7 mouse cellular contexts compared by ENCODE assay signal in the genomic region with DNA sequence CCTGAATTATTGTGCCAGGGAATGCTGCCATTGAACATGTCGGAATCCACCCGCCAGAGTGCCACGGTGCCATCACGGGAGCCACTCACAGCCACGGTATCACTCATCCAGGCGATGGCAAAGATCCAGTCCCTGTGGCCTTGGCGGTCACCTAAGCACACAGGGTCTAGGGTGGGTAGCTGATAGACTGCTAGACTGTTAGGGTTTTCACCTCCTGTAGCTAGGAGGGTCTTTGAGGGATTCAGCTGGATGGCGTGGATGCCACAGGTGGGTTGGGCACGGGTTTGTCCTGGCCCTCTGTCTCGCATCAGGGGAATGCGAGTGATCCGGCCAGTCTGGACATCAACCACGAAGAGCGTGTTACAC. TPM values are rescaled to one million over a fixed set of nuclear protein-coding genes. Genes with fewer than 3 reads are reported as not detected.
A peak's percentile ranks its signal among the peaks of the same experiment; 100 is the strongest.
DNase-seq lines count a peak whose midpoint lies in the region; ATAC-seq lines count a peak whose summit lies in the region.

No protein-coding gene starts in this region.

- H3K9me3 ChIP-seq in liver, embryonic 11.5 days (ENCODE audit: control insufficient read depth, low read length) = no peaks in the 10 kb centered on the region
- H3K9me3 ChIP-seq in forebrain, embryonic 13.5 days (replicated peaks) = no peaks in the 10 kb centered on the region
- H3K9me3 ChIP-seq in limb, embryonic 13.5 days = no peaks in the 10 kb centered on the region
- H3K9me3 ChIP-seq in stomach, embryonic 14.5 days (ENCODE audit: control insufficient read depth, low read depth, low read length) = no peaks in the 10 kb centered on the region

- WGBS in liver, embryonic 11.5 days = 62% methylated on average over 14 of the region's 14 CpGs
- WGBS in forebrain, embryonic 13.5 days = 80% methylated on average over 14 of the region's 14 CpGs
- WGBS in limb, embryonic 13.5 days = 71% methylated on average over 14 of the region's 14 CpGs
- 69% methylated on average over 14 of the region's 14 CpGs for WGBS in stomach, embryonic 14.5 days

- H3K9ac ChIP-seq in liver, embryonic 11.5 days (ENCODE audit: low read depth, low read length) = no peak overlapping the region
- peak overlapping the region; percentile 59; the same call in 1 of the 2 replicates for H3K9ac ChIP-seq in forebrain, embryonic 13.5 days
- peak overlapping the region; percentile 64 for H3K9ac ChIP-seq in limb, embryonic 13.5 days
- no peak overlapping the region for H3K9ac ChIP-seq in stomach, embryonic 14.5 days (replicated peaks; ENCODE audit: low read depth, low read length)

- H3K4me1 ChIP-seq in liver, embryonic 11.5 days (replicated peaks; ENCODE audit: control insufficient read depth, insufficient read depth, low read length) = no peaks in the 10 kb centered on the region
- no peaks in the 10 kb centered on the region for H3K4me1 ChIP-seq in forebrain, embryonic 13.5 days
- no peaks in the 10 kb centered on the region for H3K4me1 ChIP-seq in limb, embryonic 13.5 days
- H3K4me1 ChIP-seq in stomach, embryonic 14.5 days (ENCODE audit: control insufficient read depth, insufficient read depth, low read length) = no peaks in the 10 kb centered on the region

- H3K4me2 ChIP-seq in liver, embryonic 11.5 days = peak overlapping the region; percentile 56
- peak overlapping the region; percentile 71 for H3K4me2 ChIP-seq in forebrain, embryonic 13.5 days
- peak overlapping the region; percentile 66 for H3K4me2 ChIP-seq in limb, embryonic 13.5 days (replicated peaks)
- peak overlapping the region; percentile 49 for H3K4me2 ChIP-seq in stomach, embryonic 14.5 days (replicated peaks; ENCODE audit: low read depth, low read length)

- ATAC-seq in liver, embryonic 11.5 days (replicated peaks; ENCODE audit: low FRiP score) = no peak
- peak; percentile 39; the same call in 1 of the 2 replicates for ATAC-seq in forebrain, embryonic 13.5 days
- peak; percentile 24; the same call in 1 of the 2 replicates for ATAC-seq in limb, embryonic 13.5 days (ENCODE audit: low FRiP score, low read depth)
- peak; percentile 18; the same call in 1 of the 2 replicates for ATAC-seq in stomach, embryonic 14.5 days (ENCODE audit: insufficient number of reproducible peaks, insufficient read depth, low FRiP score, low read depth)

- DNase-seq in liver, embryonic 11.5 days (ENCODE audit: low spot score) = no peak
- no peak for DNase-seq in liver
- DNase-seq in thymus, adult 18-20 months = no peak
- DNase-seq in left cerebral cortex, adult 9 months (ENCODE audit: low spot score in 2 of 2) = no peak

- H3K27ac ChIP-seq in liver, embryonic 11.5 days (ENCODE audit: low read depth, low read length) = no peak overlapping the region
- no peak overlapping the region for H3K27ac ChIP-seq in forebrain, embryonic 13.5 days
- H3K27ac ChIP-seq in limb, embryonic 13.5 days = no peak overlapping the region
- no peak overlapping the region for H3K27ac ChIP-seq in stomach, embryonic 14.5 days (ENCODE audit: low read length)

- H3K36me3 ChIP-seq in liver, embryonic 11.5 days (ENCODE audit: control insufficient read depth, insufficient read depth, low read length) = no peaks in the 10 kb centered on the region
- H3K36me3 ChIP-seq in forebrain, embryonic 13.5 days (ENCODE audit: poor library complexity, severe bottlenecking) = no peaks in the 10 kb centered on the region
- H3K36me3 ChIP-seq in limb, embryonic 13.5 days = no peaks in the 10 kb centered on the region
- no peaks in the 10 kb centered on the region for H3K36me3 ChIP-seq in stomach, embryonic 14.5 days (ENCODE audit: control insufficient read depth, insufficient read depth, low read length)

- H3K4me3 ChIP-seq in liver, embryonic 11.5 days (ENCODE audit: low read depth, low read length) = peak overlapping the region; percentile 39
- H3K4me3 ChIP-seq in forebrain, embryonic 13.5 days = peak overlapping the region; percentile 48
- peak overlapping the region; percentile 51 for H3K4me3 ChIP-seq in limb, embryonic 13.5 days
- H3K4me3 ChIP-seq in stomach, embryonic 14.5 days (ENCODE audit: low read depth, low read length) = peak overlapping the region; percentile 46

- H3K27me3 ChIP-seq in liver, embryonic 11.5 days (replicated peaks; ENCODE audit: control insufficient read depth, insufficient read depth, low read length) = no peaks in the 10 kb centered on the region
- no peaks in the 10 kb centered on the region for H3K27me3 ChIP-seq in forebrain, embryonic 13.5 days
- H3K27me3 ChIP-seq in limb, embryonic 13.5 days = no peaks in the 10 kb centered on the region
- H3K27me3 ChIP-seq in stomach, embryonic 14.5 days (ENCODE audit: control insufficient read depth, insufficient read depth, low read length) = no peaks in the 10 kb centered on the region

RNA-seq across cellular contexts. Expression of a gene that starts 0.9 kb away (rescaled TPM):
- polyA plus RNA-seq in liver, embryonic 11.5 days (2014; fragmentation: Nextera tagmentation; extraction: Ambion mirVana) = 0.53 and 0.90 TPM in 2 replicates
- polyA plus RNA-seq in forebrain, embryonic 13.5 days (2015; fragmentation: Nextera tagmentation; extraction: Ambion mirVana) = 0.81 and 0.97 TPM in 2 replicates
- 3.2 and 3.6 TPM in 2 replicates for polyA plus RNA-seq in limb, embryonic 13.5 days (2015; fragmentation: Nextera tagmentation; extraction: Ambion mirVana)
- polyA plus RNA-seq in stomach, embryonic 14.5 days (2014; fragmentation: Nextera tagmentation; extraction: Ambion mirVana) = 3.7 and 4.8 TPM in 2 replicates

Comparison
In these comparisons a context has a peak if more than half of its experiments do, and no peak if none do; other contexts are left out.
1. H3K9ac ChIP-seq: peak in forebrain, embryonic 13.5 days (single experiment) and limb, embryonic 13.5 days (single experiment); none in liver, embryonic 11.5 days (single experiment) and stomach, embryonic 14.5 days (single experiment).
2. Peak in every context shown above with its lines, with median percentiles within 50 percentile points of each other: H3K4me2 ChIP-seq and H3K4me3 ChIP-seq.